Mouse (Mus musculus) bone marrow macrophage, adult 2 months (primary cell): ENCODE results near the gene Phf3. TPM values are rescaled to one million over a fixed set of nuclear protein-coding genes. Genes with fewer than 3 reads are reported as not detected.

ENCODE experiments used
- H3K27ac ChIP-seq: 2 replicates; pipeline ENCODE4 v1.5.1; 2012; ENCODE audit warnings: low read depth, low read length; ENCODE audit not compliant: insufficient read depth
- H3K4me1 ChIP-seq: 2 replicates; pipeline ENCODE4 v1.6.1; 2012; ENCODE audit warnings: low read length; ENCODE audit not compliant: control insufficient read depth, insufficient read depth
- H3K4me3 ChIP-seq: 2 replicates; pipeline ENCODE4 v1.5.1; 2012; ENCODE audit warnings: mild to moderate bottlenecking, low read length, moderate library complexity; ENCODE audit not compliant: insufficient read depth
- CTCF ChIP-seq: IDR thresholded peaks from 2 replicates; pipeline ENCODE4 v1.5.1; 2012; ENCODE audit warnings: low read depth, mild to moderate bottlenecking, low read length, moderate library complexity
- POLR2A ChIP-seq: IDR thresholded peaks from 2 replicates; pipeline ENCODE4 v1.6.1; 2012; ENCODE audit warnings: mild to moderate bottlenecking, low read depth, low read length, borderline replicate concordance
- polyA plus RNA-seq: library from polyadenylated mRNA; stranded (reverse); fragments of >200 nt; gene quantifications from 2 replicates; pipeline ENCODE4 v1.2.4, GENCODE M21; 2012; ENCODE audit not compliant: missing spikeins, insufficient read depth, insufficient read length

Gene Phf3
- polyA plus RNA-seq, 1 experiment, result 55.2 TPM

DNA sequence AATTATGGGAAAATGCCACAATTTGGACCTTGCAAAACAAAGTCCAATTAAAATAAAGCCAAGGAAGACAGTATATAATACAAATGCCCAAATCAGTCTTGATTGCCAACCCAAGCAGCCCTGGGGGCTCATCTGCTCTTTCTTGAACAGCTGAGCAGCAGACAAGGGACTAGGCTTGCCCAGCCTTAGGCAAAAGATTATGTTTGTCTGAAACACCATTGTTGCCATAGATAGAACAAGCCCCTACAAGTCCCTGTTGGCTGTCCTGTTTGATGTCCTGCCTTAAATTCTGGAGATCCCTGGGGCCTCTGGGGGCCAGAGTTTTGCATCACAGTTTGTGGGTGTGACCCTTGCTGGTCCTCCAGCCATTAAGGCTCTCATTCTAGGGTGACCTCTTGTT, 2.0 kb upstream of the Phf3 start:
- TF ChIP-seq POLR2A (no peak), CTCF (no peak)
- Histone ChIP-seq H3K4me3 (no peak overlapping the region), H3K4me1 (peaks cover 10% of the 10 kb centered on the region), H3K27ac (no peak overlapping the region)

DNA sequence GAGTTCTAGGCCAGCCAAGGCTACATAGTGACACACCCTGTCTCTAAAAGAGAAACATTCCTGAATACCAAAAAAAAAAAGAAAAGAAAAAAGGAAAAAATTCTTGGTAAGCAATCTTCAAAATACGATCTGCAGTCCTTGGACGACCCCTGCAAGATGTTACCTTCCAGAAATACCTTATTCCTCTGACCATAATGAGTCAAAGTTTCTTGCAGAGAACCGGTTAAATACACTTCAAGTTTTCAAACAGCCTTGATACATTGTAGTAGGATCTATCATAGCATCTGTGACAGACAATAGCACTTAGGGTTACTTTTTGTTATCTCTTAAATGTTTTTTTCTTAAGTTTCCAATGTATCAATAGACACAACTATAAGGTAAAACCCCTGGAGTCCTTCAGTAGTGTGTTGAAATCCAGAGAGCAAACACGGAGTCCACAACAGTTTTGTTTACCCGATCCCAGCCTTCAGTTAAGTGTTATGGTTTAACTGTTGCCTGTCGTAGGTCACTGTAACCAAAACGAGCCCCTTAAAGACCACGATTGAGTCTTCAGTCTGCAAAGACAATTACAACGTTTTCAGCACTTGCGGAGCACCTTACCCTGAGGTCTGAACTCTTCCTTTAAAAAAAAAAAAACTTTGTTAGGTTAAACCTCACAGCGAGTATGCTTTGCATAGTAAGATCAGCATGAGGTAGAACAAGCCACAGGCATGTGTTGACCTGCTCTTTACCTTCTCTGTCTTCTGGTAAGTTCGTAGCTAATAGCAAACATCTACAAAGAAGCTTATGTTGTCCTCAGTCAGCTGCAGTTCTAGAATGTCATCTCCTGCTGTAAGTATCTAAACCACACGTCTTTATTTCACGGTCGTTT, 775 bp upstream of the Phf3 start:
- peaks cover 11% of the 10 kb centered on the region for H3K4me1 ChIP-seq
- H3K27ac ChIP-seq, result peak overlapping the region; percentile 96
- peak overlapping the region; percentile 98 for H3K4me3 ChIP-seq
- no peak for TF ChIP-seq CTCF
- no peak for TF ChIP-seq POLR2A

DNA sequence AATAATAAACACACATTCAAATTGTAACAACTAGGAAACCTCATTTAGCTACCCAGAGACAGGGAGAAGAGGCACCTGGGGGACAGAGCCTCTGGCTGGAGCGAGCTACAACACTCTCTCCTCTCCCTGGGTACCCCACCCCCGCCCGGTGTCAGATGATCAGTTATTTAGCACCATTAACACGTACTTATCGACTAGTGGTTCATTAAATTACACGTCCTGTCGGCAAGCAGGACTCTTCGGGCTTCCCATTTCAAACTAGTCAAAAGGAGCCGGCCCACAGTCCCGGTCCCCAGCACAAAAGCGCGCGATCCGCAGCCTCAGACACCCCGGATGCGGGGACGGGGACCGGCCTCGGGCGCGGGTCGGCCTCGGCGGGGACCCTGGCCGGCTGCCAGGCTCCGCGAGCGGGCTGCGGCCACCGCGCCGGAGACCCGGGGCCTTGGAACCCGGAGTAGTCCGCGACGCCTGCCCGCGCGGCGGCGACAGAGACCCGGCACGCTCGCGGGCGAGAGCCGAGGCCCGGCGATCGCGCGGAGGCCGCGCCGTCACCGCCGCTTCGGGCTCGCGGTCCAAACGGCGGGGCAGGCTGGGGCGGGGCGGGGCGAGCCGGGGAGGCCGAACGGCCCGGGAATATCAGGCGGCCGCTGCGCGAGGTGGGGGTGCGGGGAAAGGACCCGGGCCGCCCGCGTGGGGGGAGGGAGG, 733 bp downstream of the Phf3 start:
- H3K27ac ChIP-seq, result peak overlapping the region; percentile 96

DNA sequence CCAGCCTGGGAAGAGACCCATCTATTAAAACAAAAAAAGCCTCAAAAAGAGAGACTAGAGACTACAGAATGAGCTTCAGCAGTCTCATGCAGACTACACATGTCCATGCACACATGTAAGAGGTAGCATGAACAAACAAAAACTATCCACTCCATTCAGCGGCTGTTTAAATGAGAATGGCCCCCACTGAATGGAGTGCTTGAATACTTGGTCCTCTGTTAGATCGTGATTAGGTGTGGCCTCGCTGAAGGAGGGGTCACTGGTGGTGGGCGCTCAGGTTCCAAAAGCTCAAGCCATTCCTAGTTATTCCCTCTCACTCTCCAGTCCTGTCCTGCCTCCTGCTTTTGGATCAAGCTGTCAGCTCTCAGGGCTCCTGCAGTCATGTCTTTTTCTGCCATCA, 5.9 kb downstream of the Phf3 start:
- H3K4me1 ChIP-seq, result peaks cover 7% of the 10 kb centered on the region; the same call in 1 of the 2 replicates
- H3K4me3 ChIP-seq, result no peak overlapping the region
- no peak overlapping the region for H3K27ac ChIP-seq
- TF ChIP-seq CTCF (no peak), POLR2A (no peak)

More for the DNA sequence above, 733 bp downstream of the Phf3 start:
- peak overlapping the region; percentile 98 for H3K4me3 ChIP-seq
- no peak for TF ChIP-seq POLR2A
- no peak for TF ChIP-seq CTCF
- H3K4me1 ChIP-seq, result peaks cover 11% of the 10 kb centered on the region

DNA sequence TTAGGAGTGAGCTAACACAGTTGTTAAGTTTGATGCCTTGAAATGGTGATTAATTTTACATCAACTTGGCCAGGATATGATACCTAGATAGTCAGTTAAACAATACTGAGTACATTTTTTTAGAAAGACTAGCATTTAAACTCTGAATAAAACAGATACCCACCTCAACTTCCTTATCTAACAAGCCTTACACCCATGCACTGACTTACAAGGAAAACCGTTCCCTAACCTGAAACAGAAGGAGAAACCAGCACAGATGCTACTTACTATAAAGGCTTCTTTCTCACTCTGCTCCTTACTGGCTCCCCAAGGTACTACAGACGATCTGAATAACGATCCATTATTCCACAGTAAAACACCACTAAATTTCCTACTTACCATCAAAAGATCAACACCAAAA, 21.2 kb downstream of the Phf3 start:
- no peak for TF ChIP-seq CTCF
- no peak overlapping the region for H3K27ac ChIP-seq
- H3K4me3 ChIP-seq, result no peak overlapping the region
- no peaks in the 10 kb centered on the region for H3K4me1 ChIP-seq

DNA sequence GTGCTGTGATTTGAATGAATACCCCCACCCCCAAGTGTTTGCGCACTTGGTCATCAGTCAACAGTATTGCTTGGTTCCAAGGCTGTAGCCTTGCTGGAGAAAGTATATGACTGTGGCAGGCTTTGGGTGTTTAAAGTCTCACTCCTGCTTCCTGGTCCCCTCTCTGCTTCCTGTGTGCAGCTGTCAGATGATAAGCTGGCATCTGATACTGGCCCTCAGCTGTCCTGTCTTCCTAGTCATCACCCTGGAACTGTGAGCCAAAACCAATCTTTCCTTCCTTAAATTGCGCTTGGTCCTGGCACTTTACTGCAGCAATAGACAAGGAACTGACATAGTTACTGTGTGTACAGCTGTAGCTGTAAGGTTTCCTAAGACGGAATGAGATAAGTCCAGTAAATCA, 21.8 kb downstream of the Phf3 start:
- TF ChIP-seq POLR2A, result no peak
- TF ChIP-seq CTCF, result no peak
- Histone ChIP-seq H3K4me1 (no peaks in the 10 kb centered on the region), H3K4me3 (no peak overlapping the region), H3K27ac (no peak overlapping the region)

DNA sequence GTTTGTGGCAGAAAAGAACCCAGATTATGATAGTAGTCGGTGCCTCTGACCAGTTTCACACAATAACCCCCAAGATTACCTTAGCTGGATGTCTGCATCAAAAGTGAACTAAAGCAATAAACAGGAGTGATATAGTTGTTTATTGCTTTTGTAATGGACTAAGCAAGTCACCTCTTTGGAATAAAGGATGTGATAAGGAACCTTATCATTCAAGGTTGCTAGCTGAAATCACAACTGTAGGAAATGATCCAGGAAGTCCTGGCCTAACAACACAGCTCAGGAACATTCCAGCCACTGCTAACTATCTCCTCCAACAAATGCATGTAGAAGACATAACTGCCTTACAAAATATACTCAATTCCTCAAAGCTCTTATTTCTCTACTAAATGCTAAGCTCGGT, 22.8 kb downstream of the Phf3 start:
- TF ChIP-seq POLR2A (no peak), CTCF (no peak)
- Histone ChIP-seq H3K4me3 (no peak overlapping the region), H3K27ac (no peak overlapping the region), H3K4me1 (no peaks in the 10 kb centered on the region)

DNA sequence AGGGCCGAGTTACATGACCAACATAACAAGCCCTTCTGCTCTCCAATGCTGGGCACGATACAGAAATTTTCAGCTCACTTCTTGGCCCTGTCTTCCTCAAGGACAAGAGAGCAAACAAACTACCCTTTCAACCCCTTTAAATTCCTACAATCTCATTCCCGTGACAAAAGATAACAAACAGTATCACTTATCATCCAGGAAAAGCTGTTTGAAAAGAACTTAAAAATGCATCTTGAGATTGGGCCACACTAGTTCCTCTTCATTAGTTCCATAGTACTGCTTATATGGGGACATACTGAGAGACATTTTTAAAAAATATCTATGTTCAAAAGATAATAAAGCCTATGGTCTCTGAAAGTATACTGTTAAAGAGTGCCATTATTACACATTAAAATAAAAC, 23.8 kb downstream of the Phf3 start:
- no peaks in the 10 kb centered on the region for H3K4me1 ChIP-seq
- H3K27ac ChIP-seq, result no peak overlapping the region
- no peak overlapping the region for H3K4me3 ChIP-seq
- TF ChIP-seq POLR2A (no peak), CTCF (no peak)

DNA sequence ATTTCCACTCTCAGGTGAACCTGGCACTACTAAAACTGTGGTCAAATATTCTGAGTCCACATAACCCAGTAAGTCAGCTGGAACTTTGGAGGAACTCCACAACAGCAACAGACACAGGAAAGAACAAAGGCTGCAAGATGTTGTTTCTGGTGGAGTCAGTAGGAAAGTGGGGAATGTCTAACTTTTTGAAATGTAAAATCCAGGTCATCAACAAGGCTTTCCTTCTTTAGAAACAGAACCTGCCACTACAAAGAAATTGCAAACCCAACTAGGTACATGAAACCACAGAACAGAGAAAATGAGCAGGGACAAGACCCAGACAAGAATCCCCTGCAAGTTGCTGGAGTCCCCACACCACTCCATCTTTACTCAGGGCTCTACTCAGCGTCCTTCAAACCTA, 26.0 kb downstream of the Phf3 start:
- Histone ChIP-seq H3K4me3 (no peak overlapping the region), H3K4me1 (no peaks in the 10 kb centered on the region), H3K27ac (no peak overlapping the region)
- TF ChIP-seq CTCF, result no peak
- TF ChIP-seq POLR2A, result no peak

DNA sequence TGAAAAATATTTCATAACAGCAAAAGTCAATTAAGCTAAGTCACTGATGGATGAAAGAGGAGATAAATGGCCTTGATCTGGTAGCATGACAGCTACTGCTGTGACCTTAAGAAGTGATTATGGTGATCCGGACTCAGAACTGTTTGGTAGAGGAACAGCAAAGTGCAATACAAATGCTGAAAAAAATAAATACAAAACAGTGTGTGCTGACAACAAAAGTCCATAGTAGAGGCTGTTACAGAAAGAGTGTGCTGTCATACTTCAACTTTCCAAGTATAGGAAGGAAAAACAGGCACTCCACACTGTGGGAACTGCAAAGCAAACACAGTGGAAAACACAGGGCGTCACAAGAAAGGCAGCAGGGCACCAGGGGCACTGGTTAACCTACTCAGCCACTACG, 34.1 kb downstream of the Phf3 start:
- H3K4me3 ChIP-seq, result no peak overlapping the region
- TF ChIP-seq CTCF (no peak), POLR2A (no peak)

DNA sequence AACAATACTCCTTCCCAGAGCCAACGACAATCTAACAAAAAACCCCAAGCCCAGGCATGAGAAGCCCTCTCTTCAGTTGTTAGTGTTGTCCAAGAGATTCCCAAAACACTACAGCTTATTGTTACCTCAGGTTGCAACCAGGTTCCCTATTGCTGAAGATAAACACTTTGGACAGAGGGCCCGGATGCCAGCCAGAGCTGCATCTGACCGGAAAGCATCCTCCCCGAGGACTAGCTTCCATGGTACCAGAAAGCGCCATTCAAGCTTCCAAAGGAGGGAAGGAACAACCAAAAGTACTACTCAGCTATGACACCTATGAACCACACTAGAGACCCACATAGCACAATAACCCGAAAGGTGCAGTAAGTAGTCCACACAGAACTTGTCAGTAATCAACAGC, 38.2 kb downstream of the Phf3 start:
- Histone ChIP-seq H3K27ac (no peak overlapping the region), H3K4me1 (no peaks in the 10 kb centered on the region), H3K4me3 (no peak overlapping the region)
- TF ChIP-seq CTCF, result no peak
- TF ChIP-seq POLR2A, result no peak

More for the DNA sequence above, 34.1 kb downstream of the Phf3 start:
- no peak overlapping the region for H3K27ac ChIP-seq
- H3K4me1 ChIP-seq, result peaks cover 4% of the 10 kb centered on the region; the same call in 1 of the 2 replicates
